Mouse (Mus musculus) urinary bladder, postnatal 14 days (tissue): ENCODE data around the gene Togaram1.

Source experiments
- DNase-seq: peaks from one replicate; pipeline ENCODE4 v3.0.0; 2021; ENCODE audit warnings: low spot score

The Togaram1 gene

GRCm38 (mm10) chr12:64965124-64966026 is at the start of gene Togaram1, which contains the start of gene Klhl28:
Togaram1 (plus strand) TSS chr12:64965804.
Klhl28 (minus strand) TSS chr12:64965534.
- peak; percentile 99 for DNase-seq

GRCm38 (mm10) chr12:64916735-64917134 is 48.9 kb upstream of the Togaram1 start:
- no peak for DNase-seq

- DNase-seq = peak; percentile 96
Measured at GRCm38 (mm10) chr12:64917578-64918471, 47.8 kb upstream of the Togaram1 start, which contains the start of gene Gm527. Gm527 (plus strand) TSS chr12:64917906.

- DNase-seq = peak; percentile 7
Measured at GRCm38 (mm10) chr12:64937493-64937892, 28.1 kb upstream of the Togaram1 start.

GRCm38 (mm10) chr12:64964560-64964959 is 1.0 kb upstream of the Togaram1 start:
- DNase-seq = no peak

GRCm38 (mm10) chr12:64966101-64966631 is 562 bp downstream of the Togaram1 start:
- DNase-seq = peak; percentile 49

- no peak for DNase-seq
Measured at GRCm38 (mm10) chr12:64966652-64967435, 1.2 kb downstream of the Togaram1 start.

- no peak for DNase-seq
Measured at GRCm38 (mm10) chr12:64967470-64967869, 1.9 kb downstream of the Togaram1 start.

- no peak for DNase-seq
Measured at GRCm38 (mm10) chr12:64968067-64968466, 2.5 kb downstream of the Togaram1 start.

- DNase-seq = no peak
Measured at GRCm38 (mm10) chr12:64971399-64971798, 5.8 kb downstream of the Togaram1 start.

- no peak for DNase-seq
Measured at GRCm38 (mm10) chr12:64972063-64972462, 6.5 kb downstream of the Togaram1 start.

- no peak for DNase-seq
Measured at GRCm38 (mm10) chr12:64975558-64975957, 10.0 kb downstream of the Togaram1 start.

- DNase-seq = no peak
Measured at GRCm38 (mm10) chr12:64976191-64976590, 10.6 kb downstream of the Togaram1 start.

GRCm38 (mm10) chr12:64977518-64977917 is 11.9 kb downstream of the Togaram1 start:
- no peak for DNase-seq

- no peak for DNase-seq
Measured at GRCm38 (mm10) chr12:65007725-65008124, 42.1 kb downstream of the Togaram1 start.

- DNase-seq = no peak
Measured at GRCm38 (mm10) chr12:65022842-65023241, 57.2 kb downstream of the Togaram1 start.

- DNase-seq = no peak
Measured at GRCm38 (mm10) chr12:65035839-65036189, 70.2 kb downstream of the Togaram1 start.

GRCm38 (mm10) chr12:65036190-65036870 is 70.7 kb downstream of the Togaram1 start, which contains the start of gene Prpf39:
Prpf39 (plus strand) TSS chr12:65036333.
- peak; percentile 92 for DNase-seq

- no peak for DNase-seq
Measured at GRCm38 (mm10) chr12:65036892-65037545, 71.4 kb downstream of the Togaram1 start.

- DNase-seq = peak; percentile 9
Measured at GRCm38 (mm10) chr12:65037546-65037937, 71.9 kb downstream of the Togaram1 start.
